Mouse (Mus musculus) spleen, adult 18-20 months (tissue): ENCODE results near the gene Usp6nl.

Experiments used
- DNase-seq, 2 experiments: peaks; one replicate each; pipeline ENCODE4 v3.0.0; 2022; ENCODE audit warnings: mixed read lengths in 2 of 2

Gene Usp6nl

DNA sequence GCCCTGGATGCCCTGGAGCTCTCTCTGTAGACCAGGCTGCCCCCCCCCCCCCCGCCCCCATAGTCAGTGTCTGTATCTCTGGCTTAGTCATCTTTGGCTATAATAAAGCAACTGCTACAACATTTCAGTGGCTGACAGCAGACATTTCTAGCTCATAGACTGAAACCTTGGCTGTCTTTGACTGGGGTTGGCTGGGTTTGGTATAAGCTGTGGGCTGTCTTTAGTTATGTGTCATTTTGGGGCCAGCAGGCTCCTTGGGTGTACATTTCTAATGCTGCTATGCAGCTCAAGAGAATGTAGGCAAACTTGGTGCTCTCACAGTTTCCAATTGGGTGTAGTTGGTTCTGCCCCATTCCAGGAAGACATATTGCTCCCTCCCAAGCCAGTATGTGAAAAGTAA lies 11.1 kb downstream of the Usp6nl start:
- no peak for DNase-seq

DNA sequence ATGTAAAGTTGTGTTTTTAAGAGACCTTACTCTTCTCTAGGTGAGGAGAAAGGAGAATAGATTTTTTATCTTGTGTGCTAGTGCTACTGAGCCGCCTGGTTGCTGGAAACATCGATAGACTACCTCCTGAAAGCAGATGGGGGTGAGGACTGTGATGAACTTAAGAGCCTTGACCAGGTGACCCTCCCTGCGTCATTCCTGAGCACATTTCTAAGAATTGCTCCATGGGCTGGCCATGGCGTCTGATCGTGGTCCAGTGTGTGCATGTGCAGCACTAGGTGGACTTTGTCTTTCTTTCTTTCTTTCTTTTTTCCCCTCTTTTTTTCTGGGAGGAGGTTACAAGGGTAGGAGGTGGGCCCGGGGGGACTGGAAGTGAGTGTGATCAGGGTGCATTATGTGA lies 11.5 kb downstream of the Usp6nl start:
- no peak for DNase-seq

GRCm38 (mm10) chr2:6335032-6335735 lies 12.7 kb downstream of the Usp6nl start:
- DNase-seq: no peak

DNA sequence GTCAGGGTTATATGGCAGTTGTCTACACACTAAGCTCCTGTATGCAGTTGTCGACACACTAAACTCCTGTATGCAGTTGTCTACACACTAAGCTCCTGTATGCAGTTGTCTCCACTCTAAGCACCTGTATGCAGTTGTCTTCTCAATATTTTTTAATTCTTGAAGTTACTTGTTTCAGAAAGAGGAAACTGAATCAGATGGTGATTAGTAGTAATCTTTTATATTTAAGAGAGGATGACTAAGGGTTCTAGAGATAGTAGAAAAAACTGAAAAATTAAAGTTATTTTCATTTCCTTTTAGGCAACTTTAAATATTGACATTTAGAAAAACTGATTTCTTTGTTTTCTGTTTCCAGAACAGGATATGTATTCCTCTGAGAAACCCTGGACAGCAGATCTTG lies 13.5 kb downstream of the Usp6nl start:
- DNase-seq: no peak

DNA sequence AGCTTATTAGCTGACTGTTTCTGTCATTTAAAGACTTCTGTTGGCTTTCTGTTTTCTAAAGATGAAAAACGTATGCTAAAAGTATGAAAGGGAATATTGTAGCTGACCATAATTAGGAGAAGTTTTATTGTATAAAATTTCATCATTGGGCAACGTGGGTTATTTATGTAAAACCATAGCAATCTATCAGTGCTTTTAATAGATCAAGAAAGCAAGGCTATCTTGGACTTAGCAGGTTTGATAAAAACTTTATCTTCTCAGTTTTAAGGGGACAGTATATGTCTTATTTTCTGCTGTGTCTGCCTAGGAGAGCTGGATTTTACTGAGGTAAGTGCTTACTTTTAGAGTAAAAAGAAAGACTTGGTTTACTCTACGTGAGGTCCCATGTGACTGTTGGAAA lies 14.2 kb downstream of the Usp6nl start:
- DNase-seq: no peak

DNA sequence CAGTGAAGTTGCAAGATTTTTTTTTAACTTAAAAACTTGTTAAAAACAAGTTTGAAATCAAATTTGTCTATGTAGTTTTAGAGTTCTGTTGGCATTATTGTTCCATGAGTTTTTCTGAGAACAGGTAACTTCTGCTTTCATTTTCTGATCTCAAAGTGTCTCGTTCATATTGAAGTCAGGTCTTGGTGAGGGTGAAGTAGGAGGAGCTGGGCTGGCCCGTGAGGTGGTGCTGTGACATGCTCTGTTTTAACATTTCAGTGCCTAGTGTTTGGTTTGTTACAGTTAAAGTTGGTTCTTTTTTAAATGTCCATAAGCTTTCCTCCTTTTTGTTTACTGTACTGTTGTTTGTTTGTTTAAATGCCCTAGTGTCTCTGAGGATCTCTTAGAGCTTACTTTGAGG lies 15.0 kb downstream of the Usp6nl start:
- no peak for DNase-seq

DNA sequence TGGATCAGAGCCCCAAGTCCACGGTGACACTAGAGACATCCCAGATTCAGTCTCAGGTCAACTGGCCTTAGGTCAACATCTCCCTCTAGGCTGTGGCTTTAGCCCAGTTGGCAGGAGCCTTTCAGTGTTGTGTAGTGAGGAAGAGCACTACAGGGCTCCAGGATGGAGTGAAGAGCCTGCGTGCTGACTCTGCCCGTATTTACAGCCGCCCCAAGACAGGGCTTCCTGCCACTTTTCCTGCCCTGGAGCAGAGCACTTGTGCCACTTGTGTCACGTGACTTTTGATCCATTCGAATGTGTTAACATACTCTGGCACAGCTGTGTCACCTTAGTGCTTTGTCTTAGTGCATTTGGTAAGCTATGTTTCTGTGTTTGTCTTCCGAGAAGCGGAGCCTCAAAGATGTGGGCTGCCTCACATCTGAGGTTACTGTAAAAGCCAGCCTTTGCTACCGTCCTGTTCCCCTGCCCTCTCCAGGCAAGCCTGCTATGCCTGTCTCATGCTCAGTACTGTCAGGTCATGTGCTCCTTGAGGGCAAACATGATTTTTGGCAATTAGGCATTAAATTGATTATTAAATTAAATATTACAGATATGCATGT lies 15.7 kb downstream of the Usp6nl start:
- no peak for DNase-seq

DNA sequence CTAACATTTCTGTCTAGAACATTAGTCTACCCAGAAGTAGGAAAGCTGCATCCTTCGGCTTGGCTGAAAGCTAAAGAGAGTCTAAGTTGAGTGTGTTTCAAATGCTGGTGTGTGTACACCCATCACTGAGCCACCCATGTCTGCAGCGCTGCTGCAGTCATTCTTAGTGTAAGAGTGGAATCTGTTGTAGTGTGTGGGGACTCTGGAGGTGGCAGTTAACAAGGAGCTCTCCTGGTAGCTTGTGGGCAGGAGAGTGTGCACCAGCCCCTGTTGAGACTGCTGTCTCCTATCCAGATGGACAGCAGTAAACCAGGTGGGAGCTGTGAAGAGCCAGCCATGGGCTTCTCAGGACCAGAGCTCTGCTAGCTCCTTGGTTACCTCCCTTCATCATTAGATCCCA lies 18.0 kb downstream of the Usp6nl start:
- DNase-seq: no peak

GRCm38 (mm10) chr2:6341496-6341895 lies 19.0 kb downstream of the Usp6nl start:
- DNase-seq: no peak

DNA sequence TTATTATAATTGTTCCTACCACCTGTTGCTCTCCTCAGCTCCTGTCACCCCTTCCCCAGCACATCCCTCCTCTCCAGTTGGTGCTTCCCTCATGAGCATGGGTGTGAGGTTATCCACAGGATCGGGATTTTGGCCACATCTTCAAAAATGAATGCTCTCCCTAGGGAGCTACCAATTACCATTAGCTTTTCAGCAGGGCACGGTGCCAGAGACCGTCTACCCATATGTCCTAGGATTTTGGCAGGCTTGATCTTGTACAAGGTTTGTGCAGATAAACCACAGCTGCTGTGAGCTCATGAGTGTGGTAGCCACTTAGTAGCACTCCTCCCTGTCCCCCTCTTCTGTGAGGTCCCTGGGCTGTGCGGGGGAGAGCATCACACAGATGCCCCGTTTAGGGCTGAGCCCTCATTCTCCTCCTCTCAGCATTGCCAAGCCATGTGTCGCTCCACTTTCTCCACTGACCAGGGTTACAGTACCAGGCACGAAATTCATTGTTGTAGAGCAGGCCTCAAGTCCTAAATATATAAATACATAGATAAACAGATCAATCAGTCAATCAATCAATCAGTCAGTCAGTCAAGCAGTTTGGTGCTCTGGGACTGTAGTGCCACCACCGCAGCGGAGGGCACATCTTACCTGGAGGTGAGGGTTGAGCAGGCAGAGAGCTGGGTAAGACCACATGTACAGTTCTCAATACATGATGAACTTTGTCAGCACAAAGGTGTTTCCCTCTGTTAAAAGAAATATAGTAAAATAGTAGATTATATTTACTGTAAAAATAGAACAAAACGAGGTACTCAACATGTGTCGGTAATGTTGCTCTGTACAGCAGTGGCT lies 27.0 kb downstream of the Usp6nl start:
- DNase-seq: no peak

GRCm38 (mm10) chr2:6350164-6350563 lies 27.7 kb downstream of the Usp6nl start:
- no peak for DNase-seq

DNA sequence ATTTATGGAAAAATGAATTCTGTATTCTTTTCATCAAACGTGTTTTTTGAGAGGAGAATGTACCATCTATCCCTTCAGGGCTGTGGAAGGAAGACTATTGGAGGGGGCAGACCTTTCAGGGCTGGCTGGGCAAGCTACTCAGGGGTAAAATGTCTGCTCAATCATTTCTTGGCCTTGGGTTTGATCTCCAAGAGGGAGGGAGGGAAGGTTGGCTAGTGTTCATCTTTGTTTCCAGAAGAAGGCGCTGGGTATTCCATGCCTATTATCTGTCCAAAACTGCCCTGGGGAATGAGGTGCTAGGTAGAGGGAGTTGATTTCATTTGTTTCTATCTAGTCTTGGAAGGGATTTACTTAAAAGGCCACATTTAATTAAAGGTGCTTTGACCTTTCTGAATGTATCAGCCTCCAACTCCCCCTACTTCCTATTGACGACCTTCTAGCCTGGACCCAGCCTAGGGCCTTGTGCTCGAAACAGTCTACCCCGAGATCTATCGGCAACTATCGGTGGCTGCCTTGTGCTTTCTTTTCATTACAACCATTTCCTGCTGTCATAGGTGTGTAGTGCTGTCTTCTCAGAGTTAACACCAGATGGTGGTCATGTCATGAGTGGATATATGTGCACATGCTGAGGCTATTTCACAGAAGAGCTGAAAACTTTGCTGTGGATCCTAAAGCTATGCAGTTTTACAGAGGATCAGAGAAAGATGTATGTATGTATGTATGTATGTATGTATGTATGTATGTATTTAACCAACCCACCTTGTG lies 28.6 kb downstream of the Usp6nl start:
- DNase-seq: no peak

DNA sequence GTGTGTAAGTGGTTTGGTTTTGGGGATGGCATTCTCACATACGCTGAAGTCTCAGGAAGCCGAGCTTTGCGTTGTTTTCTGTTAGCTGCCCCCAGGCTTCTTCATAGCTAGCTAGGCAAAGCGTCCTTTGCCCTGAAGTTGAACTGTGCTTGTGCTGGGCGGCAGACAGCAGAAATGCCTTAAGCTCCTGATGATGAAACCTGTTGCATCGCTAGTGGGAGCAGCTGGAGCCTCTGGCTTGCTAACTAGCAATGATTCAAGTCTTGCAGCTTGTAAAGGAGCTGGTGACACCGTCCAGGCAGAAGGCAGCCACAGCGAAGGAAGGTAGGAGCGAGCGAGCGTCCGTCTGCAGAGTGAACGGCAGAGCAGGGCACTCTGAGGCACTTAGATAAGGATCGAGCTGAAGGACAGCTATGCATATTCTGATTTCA lies 30.1 kb downstream of the Usp6nl start:
- no peak for DNase-seq

DNA sequence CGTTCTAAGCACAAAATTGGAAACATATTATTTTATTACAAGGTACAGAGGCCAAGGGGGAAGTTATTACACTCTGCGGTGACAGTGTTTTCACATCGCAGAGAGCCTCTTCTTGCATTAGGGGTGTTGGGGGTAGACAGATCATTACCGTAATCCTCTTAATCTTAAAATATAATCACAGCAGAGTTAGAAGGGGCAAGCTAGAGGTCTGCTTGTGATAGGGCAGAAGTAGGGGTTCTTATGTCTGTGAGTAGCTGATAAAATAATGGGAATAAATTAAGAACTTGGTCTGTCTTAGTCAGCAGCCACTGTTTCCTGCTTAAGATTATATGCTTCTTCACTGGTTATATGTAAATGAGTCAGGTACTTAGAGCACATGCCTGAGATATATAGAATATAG lies 30.6 kb downstream of the Usp6nl start:
- DNase-seq: no peak

DNA sequence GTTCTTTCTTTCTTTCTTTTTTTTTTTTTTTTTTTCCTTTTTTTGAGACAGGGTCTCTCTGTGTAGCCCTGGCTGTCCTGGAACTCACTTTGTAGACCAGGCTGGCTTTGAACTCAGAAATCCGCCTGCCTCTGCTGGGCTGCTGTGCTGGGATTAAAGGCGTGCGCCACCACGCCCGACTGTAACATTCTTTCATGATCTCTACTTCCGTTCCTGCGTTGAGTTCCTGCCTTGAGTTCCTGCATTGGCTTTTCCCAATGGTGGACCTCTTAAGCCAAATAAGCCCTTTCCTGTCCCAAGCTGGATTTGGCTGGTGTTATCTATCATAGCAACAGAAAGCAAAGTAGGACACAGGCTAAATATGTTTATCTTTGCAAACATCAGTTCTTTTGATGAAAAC lies 34.8 kb downstream of the Usp6nl start:
- DNase-seq: no peak

- DNase-seq: peak in 1 of 2 experiments; percentile 48
Observed at GRCm38 (mm10) chr2:6359645-6360044, 37.2 kb downstream of the Usp6nl start.

DNA sequence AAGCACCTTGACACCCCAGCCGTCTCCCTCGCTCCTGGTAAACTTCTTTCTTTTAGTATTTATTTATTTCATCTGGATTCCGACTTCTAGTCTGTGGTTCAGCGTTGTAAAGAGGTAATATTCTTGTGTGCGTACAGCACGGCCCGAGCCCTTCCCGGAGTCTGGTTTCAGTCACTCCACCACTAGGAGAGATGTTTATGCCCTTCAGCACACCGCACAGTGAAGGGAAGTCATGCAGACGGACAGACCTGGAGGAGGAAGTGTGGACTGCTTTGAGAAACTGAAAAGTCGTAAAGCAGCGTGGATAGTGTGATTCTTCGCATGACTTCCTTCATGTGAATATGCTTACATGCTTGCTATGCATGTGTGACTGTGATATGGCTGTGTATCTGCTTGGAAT lies 40.7 kb downstream of the Usp6nl start:
- DNase-seq: no peak

DNA sequence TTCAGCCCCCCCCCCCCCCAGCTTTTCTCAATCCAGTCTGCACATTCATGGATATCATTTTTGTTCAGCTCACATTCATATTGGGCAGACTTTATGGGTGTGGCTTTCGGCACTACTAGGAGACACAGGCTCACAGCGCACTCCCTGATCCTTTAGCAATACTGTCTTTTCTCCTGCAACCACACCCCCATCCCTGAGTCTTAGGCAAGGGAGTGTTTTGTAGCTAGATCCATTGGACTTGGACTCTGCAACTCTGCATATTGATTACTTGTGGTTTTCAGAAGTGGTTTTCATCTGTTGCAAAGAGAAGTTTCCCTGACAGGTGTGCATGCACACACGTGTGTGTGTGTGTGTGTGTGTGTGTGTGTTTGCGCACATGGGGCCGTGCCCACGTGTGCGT lies 41.5 kb downstream of the Usp6nl start:
- DNase-seq: no peak

GRCm38 (mm10) chr2:6366521-6366928 lies 44.1 kb downstream of the Usp6nl start:
- DNase-seq: no peak

- DNase-seq: no peak
Observed at GRCm38 (mm10) chr2:6366973-6367372, 44.5 kb downstream of the Usp6nl start.

GRCm38 (mm10) chr2:6367497-6367896 lies 45.0 kb downstream of the Usp6nl start:
- DNase-seq: no peak

DNA sequence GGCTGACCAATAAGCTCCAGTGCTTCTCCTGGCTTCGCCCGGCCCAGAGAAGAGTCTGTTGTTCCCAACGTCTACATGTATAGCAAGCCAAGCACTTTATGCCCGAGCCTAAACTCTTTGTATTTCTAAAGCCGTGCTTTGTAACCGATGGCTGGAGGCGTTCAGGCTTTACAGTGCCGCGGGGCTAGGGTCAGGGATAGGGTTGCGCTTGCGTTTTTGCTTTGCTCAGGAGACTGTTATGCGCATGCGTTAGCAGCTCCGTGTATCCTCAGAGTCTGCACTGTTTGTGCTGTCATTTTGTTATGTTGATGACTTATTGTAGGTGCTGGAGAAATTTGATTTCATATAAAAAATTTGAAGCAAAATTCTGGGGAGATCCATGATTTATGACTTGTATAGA lies 51.7 kb downstream of the Usp6nl start:
- DNase-seq: no peak

GRCm38 (mm10) chr2:6376071-6376470 lies 53.6 kb downstream of the Usp6nl start:
- no peak for DNase-seq
